Mouse (Mus musculus) brown adipose tissue, adult 24 weeks (tissue): ENCODE measurements around the gene Tulp3. TPM values are rescaled to one million over a fixed set of nuclear protein-coding genes. Genes with fewer than 3 reads are reported as not detected.

ENCODE experiments used
- H3K27ac ChIP-seq: fragments of 200-500 bp; replicated peaks from 2 replicates; pipeline ENCODE4 v1.5.1; 2012; ENCODE audit warnings: low read depth, mild to moderate bottlenecking, low read length
- H3K4me1 ChIP-seq: fragments of 200-500 bp; 2 replicates; pipeline ENCODE4 v1.6.1; 2012; ENCODE audit warnings: low read length, mixed read lengths; ENCODE audit not compliant: control insufficient read depth, insufficient read depth, insufficient read length
- H3K4me3 ChIP-seq: fragments of 200-500 bp; 2 replicates; pipeline ENCODE4 v1.5.1; 2012; ENCODE audit warnings: low read depth, mild to moderate bottlenecking, low read length, moderate library complexity; ENCODE audit not compliant: insufficient read depth
- polyA plus RNA-seq: library from polyadenylated mRNA; stranded (reverse); fragments of >200 nt; gene quantifications from 2 replicates; pipeline ENCODE4 v1.2.4, GENCODE M21; 2012; ENCODE audit not compliant: missing spikeins, insufficient read depth, insufficient read length

Tulp3 gene
- polyA plus RNA-seq, 1 experiment = 6.4 TPM

GRCm38 (mm10) chr6:128370040-128370439, 14.4 kb upstream of the Tulp3 start:
- no peak overlapping the region for H3K27ac ChIP-seq
- H3K4me3 ChIP-seq = no peak overlapping the region
- no peaks in the 10 kb centered on the region for H3K4me1 ChIP-seq

- Histone ChIP-seq H3K27ac (no peak overlapping the region), H3K4me3 (no peak overlapping the region), H3K4me1 (no peaks in the 10 kb centered on the region)
These were observed 10.8 kb upstream of the Tulp3 start for GRCm38 (mm10) chr6:128366466-128366865.

- no peak overlapping the region for H3K27ac ChIP-seq
- H3K4me3 ChIP-seq = no peak overlapping the region
- H3K4me1 ChIP-seq = no peaks in the 10 kb centered on the region
These were observed 9.1 kb upstream of the Tulp3 start for GRCm38 (mm10) chr6:128364721-128365120.

GRCm38 (mm10) chr6:128363007-128363825, 7.6 kb upstream of the Tulp3 start:
- H3K27ac ChIP-seq = no peak overlapping the region

GRCm38 (mm10) chr6:128362381-128363006, 6.8 kb upstream of the Tulp3 start, which contains the start of the genes Rhno1 and Foxm1:
Gene Rhno1 (minus strand): TSS chr6:128362911.
Gene Foxm1 (plus strand): TSS chr6:128362967.
- Histone ChIP-seq H3K4me3 (peak within 1 kb of the TSS; percentile 78), H3K4me1 (no peaks in the 10 kb centered on the region), H3K27ac (peak within 1 kb of the TSS; percentile 54)

More at GRCm38 (mm10) chr6:128363007-128363825, 7.6 kb upstream of the Tulp3 start:
- Histone ChIP-seq H3K4me3 (peak overlapping the region; percentile 49), H3K4me1 (no peaks in the 10 kb centered on the region)

- H3K4me3 ChIP-seq = peak overlapping the region; percentile 78
- no peaks in the 10 kb centered on the region for H3K4me1 ChIP-seq
- peak overlapping the region; percentile 54; the same call in 1 of the 2 replicates for H3K27ac ChIP-seq
These were observed 6.2 kb upstream of the Tulp3 start for GRCm38 (mm10) chr6:128361901-128362300.

- no peak overlapping the region for H3K4me3 ChIP-seq
These were observed 3.3 kb upstream of the Tulp3 start for GRCm38 (mm10) chr6:128358999-128359398.

GRCm38 (mm10) chr6:128355201-128355681, 410 bp downstream of the Tulp3 start:
- Histone ChIP-seq H3K4me3 (peak overlapping the region; percentile 66), H3K4me1 (no peaks in the 10 kb centered on the region), H3K27ac (no peak overlapping the region)

More at GRCm38 (mm10) chr6:128358999-128359398, 3.3 kb upstream of the Tulp3 start:
- no peaks in the 10 kb centered on the region for H3K4me1 ChIP-seq
- H3K27ac ChIP-seq = no peak overlapping the region

- H3K4me1 ChIP-seq = no peaks in the 10 kb centered on the region
- H3K4me3 ChIP-seq = no peak overlapping the region
- H3K27ac ChIP-seq = no peak overlapping the region
These were observed 1.5 kb downstream of the Tulp3 start for GRCm38 (mm10) chr6:128354140-128354539.

GRCm38 (mm10) chr6:128349711-128350110, 5.9 kb downstream of the Tulp3 start:
- Histone ChIP-seq H3K4me1 (no peaks in the 10 kb centered on the region), H3K27ac (0 out of 2 replicates have a peak overlapping the region, but pooled peaks have one; percentile 1), H3K4me3 (no peak overlapping the region)

- Histone ChIP-seq H3K27ac (no peak overlapping the region), H3K4me3 (no peak overlapping the region), H3K4me1 (no peaks in the 10 kb centered on the region)
These were observed 8.9 kb downstream of the Tulp3 start for GRCm38 (mm10) chr6:128346782-128347181.

GRCm38 (mm10) chr6:128345623-128346022, 10.0 kb downstream of the Tulp3 start:
- no peak overlapping the region for H3K27ac ChIP-seq
- no peaks in the 10 kb centered on the region for H3K4me1 ChIP-seq
- H3K4me3 ChIP-seq = no peak overlapping the region

GRCm38 (mm10) chr6:128341956-128342723, 13.5 kb downstream of the Tulp3 start:
- Histone ChIP-seq H3K4me1 (no peaks in the 10 kb centered on the region), H3K27ac (no peak overlapping the region), H3K4me3 (no peak overlapping the region)

GRCm38 (mm10) chr6:128338876-128339275, 16.8 kb downstream of the Tulp3 start:
- Histone ChIP-seq H3K4me1 (no peaks in the 10 kb centered on the region), H3K27ac (no peak overlapping the region), H3K4me3 (no peak overlapping the region)

- Histone ChIP-seq H3K27ac (no peak overlapping the region), H3K4me1 (no peaks in the 10 kb centered on the region), H3K4me3 (no peak overlapping the region)
These were observed 18.2 kb downstream of the Tulp3 start for GRCm38 (mm10) chr6:128337467-128337866.
